Mouse (Mus musculus): Measurements from ENCODE around the gene Aebp2.
A peak's percentile ranks its signal among the peaks of the same experiment; 100 is the strongest.
"Not testable (repeated sequence)": the region's sequence is repeated elsewhere in the genome, so short reads cannot be mapped to it uniquely, and the experiment has no call there.

Gene Aebp2

DNA sequence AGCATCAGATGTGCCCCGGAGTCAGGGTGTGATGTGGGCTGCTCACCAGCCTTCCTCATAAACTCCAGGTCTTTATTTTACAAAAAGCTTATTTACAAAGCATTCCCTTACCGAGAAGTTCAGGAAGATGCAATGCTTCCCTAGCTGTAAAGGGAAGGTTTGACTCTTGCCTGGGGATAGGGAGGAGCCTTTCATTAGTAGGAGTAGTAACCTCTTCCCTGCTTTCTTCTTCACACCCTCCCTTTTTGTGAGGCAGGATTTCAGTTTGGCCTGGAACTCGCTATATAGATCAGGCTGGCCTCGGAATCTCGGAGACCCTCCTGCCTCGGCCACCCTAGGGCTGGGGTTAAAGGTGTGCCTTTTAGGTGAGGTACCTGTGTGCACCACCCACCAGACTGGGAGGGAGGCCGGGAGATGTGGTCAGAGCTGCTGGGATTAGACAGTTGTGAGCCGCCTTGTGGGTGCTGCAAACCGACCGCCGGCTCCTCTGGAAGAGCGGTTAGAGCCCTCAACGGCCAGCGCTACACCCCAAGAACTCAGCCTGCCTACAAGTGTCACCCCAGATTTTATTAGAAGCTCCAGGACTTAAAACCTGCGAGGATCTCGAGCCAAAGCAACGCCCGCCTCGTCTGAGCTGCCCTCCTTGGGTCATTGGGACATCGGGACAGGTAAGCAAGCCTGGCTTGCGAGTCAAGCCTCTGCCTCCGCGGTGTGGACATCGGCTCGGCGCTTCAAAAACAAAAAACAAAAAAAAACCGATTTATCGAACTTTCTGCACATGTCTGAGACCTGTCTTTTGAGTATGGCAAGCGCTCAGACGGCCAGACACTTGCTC is at the start of gene Aebp2:
Aebp2 (plus strand) TSS at position 273 of the 835 bp plus-strand sequence.
- peak in 1 of 2 experiments; percentile 19 for DNase-seq

DNA sequence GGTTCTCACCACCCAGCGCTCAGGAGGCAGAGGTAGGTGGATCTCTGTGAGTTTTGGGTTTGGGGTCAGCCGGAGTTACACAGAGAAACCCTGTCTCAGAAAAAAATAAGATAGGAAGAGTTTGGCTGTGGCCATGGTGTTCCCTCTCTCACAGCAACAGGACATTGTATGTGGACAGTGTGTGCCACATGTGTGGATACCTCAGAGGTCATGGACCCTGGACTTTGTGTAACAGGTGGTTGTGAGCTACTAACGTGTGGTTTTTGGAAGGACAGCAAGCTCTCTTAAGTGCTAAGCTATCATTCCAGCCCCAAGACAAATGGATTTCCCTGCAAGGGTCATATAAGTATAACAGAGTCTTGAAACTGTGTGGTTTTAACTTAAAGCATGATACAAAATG is 47.5 kb upstream of the Aebp2 start:
- no peak for DNase-seq

DNA sequence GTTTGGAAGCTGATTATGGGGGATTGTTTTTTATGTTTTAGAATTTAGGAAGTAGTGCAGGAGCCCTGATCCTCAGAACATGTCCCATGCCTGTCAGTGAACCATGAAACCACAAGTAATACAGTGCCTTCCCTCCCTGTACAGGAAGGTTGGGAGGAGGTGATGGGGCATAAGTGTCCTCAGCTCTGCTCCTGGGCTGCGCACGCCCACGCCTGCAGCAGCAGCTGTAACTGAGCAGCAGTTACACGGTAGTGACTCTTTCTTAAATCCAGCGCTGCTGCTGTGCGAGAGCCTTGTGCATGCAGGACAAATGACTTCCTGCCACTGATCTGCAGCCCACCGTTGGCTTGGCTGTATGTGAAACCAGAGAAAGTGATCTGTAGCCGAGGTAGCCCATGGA is 46.3 kb upstream of the Aebp2 start:
- no peak for DNase-seq

DNA sequence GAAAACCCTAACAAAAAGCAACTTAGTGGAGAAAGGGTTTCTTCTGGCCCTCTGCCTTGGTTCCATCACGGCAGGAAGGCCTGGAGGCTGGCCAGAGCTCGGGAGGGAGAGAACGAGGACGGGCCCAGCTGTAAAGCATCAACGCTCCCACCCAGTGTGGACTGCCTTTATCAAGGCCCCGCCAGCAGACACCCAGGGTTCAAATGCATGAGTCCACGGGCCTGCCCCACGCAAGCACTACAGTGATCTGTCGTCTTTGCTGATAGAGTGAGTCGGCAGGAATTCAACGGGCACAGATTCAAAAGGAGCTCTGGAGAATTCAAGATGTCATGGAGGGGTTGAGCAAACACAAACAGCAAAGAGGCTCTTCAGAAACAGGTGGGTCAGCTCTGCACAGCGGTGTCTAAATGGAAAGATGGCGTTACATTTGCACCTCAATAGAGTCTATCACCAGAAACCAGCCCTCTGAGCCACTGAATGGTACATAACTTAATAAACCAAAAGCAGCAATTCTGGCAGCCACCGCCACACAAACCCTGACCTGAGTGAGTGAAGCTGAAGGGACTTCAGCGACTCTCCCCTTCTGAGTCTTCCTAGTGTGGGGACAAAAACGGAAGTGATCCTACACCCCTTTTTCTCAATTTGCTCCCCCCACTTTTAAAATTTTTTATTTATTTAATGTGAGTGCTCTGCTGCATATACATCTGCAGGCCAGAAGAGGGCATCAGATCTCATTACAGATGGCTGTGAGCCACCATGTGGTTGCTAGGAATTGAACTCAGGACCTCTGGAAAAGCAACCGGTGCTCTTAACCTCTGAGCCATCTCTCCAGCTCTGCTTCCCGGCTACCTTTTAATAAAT is 45.3 kb upstream of the Aebp2 start:
- DNase-seq = no peak

GRCm38 (mm10) chr6:140577822-140578170 is 44.7 kb upstream of the Aebp2 start:
- DNase-seq = no peak

DNA sequence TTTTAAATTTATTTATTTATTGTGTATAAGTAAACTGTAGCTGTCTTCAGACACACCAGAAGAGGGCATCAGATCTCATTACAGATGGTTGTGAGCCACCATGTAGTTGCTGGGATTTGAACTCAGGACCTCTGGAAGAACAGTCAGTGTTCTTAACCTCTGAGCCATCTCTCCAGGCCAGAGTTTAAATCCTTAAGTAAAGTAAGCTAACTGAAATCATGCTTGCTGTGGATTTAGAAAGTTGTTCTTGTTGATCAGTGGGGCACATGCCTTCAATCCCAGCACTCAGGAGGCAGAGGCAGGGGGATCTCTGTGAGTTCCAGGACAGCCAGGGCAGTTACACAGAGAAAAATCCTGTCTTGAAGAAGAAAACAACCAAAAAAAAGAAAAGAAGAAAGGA is 43.5 kb upstream of the Aebp2 start:
- not testable (repeated sequence) for DNase-seq

DNA sequence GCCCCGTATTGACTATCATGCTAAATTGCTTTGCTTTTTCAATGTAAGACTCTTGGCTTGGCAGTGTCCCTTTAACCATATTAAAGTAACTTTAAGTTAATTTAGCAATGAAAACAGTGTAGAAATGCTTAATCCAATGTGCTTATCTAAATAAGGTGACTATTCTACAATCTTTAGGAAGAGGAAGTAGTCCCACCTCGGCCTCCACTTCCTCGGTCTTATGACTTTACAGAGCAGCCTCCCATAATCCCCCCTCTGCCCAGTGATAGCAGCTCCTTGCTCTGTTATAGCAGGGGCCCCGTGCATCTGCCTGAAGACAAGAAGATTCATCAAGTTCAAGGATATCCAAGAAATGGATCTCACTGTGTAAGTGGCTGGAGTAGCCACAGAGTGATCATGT is 42.3 kb upstream of the Aebp2 start:
- DNase-seq = no peak

DNA sequence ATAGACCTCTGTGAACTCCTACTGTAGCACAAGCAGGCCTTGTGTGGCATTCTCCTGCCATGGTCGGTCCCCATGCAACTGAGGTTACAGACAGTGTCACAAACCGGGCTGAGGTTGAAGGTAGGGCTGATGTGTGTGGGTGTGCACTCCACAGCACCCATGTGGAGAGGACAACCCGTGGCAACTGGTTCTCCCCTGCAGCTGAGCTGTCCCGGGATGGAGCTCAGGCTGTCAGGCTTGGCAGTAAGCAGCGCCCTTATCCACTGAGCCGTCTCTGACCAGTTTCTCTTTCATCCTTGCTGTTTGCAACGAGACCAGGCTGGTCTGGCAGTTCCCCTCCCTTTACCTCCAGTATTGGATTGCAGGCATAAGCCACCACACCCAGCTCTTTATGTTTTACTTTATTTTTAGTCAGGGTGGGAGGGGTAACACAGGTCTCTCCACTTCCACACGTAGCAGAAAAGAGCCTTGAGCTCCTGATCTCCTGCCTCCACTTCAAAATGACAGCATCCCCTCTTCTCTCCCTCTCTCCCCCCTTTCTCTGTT is 35.7 kb upstream of the Aebp2 start:
- no peak for DNase-seq

- no peak for DNase-seq
These were observed 31.1 kb upstream of the Aebp2 start for GRCm38 (mm10) chr6:140591331-140591730.

- DNase-seq = peak in 1 of 2 experiments; percentile 21
These were observed 29.8 kb upstream of the Aebp2 start for GRCm38 (mm10) chr6:140592713-140593112.

DNA sequence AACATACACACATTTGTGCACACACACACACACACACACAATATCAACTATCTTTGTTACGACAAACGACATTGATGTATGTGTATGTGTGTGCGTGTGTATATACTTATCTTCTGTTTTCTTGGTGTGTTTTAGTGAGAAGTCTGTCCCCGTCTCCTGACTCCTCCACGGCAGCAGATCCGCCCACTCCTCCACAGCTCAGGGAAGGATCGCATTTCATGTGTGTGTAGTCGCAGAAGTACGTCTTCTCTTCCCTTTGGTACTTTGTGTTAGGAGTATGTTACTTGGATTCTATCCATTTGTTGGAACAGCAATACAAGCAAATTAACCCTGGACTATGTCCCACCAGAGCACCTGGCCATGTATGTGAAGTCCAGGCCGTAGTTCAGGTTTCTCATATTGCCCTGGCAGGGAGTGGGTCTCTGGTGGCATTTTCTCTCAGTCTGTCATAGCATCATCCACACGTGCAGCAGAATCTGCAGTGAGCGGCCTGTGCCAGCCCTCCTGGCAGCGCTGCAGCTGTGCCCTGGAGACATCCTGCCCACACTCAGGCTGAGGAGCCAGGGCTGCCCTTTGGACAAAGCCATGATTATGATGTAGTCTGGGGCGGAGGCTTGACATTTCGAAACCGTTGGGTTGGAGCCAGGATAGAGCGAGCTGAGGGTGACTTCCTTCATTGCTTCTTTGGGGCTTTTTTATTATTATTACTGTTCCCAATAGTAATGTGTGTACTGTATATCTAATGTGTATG is 28.9 kb upstream of the Aebp2 start:
- DNase-seq = peak; percentile 82 to 89

- DNase-seq = peak; percentile 49 to 70
These were observed 26.9 kb upstream of the Aebp2 start for GRCm38 (mm10) chr6:140595551-140595950.

DNA sequence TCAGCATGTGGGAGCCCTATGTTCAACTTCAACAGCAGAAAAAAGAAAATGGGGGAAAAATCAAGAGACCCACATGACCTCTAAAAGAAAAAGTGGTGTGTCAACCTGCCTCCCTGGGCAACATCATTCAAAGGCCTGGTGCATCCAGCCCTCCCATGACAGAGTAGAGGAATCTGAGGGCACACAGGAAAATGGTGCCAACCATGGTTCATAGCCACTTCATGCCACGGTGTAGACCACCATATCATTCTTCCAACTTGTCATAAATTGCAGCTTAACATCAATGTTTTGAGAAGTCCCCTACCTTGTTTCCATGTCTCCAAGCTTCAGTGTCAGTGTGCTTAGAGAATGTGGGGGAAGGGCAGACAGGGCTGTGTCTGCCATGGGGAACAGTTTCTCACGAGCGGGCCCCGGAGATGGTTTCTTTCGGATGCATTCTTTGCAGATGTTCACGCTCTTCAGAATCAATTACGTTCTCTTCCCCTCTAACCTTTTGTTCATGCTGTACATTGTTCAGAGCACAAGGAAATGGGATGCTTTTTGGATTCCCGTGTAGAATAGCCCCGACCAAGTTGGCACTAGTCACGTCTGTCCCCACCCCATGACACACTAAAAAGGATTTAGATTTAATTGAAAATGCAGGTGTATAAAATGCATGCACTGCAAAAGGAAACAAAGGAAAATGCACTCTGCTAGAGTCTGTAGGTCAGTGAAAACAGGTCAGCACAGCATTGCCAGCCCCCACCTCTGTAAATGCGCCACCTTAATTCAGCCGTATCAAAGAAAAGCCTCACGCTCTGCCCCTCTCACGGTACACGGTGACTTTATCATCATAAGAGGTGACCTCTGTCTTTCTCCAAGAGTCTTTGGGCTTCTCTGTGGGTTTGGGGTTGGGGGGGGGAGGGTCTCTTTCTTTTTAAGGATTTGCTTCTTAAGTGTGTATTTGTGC is 24.8 kb upstream of the Aebp2 start:
- DNase-seq = no peak

DNA sequence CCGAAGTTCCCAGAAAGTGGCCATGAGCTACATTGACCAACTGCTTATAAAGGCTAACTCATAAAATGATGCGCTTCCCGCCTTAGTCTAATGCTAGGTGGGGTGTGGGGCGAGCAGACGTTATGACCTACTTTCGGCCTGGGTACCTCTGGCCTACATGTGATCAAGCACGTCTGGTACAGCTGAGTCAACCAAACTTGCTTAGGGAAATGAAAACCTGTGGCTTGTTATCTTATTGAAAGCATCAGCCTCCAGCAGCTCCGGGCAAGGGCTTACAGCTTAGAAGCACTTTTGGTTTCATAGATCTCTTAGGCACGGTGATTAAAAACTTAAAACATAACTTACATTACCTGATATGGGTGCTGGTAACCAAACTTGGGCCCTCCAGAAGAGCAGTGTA is 23.9 kb upstream of the Aebp2 start:
- DNase-seq = no peak

GRCm38 (mm10) chr6:140599337-140599736 is 23.1 kb upstream of the Aebp2 start:
- DNase-seq = no peak

DNA sequence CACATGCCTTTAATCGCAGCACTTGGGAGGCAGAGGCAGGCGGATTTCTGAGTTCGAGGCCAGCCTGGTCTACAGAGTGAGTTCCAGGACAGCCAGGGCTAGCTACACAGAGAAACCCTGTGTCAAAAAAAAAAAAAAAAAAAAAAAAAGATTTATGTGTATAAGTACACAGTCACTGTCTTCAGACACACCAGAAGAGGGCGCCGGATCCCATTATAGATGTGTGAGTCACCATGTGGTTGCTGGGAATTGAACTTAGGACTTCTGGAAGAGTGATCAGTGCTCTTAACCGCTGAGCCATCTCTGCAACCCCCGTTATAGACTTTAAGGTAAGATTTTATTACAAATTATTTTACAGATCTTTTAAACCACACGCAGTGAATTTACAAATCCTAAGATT is 21.8 kb upstream of the Aebp2 start:
- DNase-seq = peak in 1 of 2 experiments; percentile 49

DNA sequence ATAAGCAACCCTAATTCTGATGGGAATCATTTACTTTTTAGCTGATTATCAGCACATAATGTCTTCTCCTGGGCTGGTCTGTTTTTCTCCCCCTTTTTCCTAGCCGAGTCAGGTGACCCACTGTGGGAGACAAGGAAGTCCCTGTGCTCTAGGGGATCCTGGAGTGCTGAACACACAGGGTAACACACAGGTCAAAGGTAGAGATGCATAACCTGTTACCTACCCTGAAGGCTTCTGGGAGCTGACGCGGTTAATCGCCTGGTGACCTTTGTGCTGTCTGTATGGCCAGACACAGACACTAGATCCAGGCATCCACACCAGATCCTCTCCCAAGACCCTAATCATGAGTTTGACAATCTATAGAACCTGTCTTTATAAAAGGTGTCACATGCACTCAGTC is 21.3 kb upstream of the Aebp2 start:
- DNase-seq = peak; percentile 51 to 69

GRCm38 (mm10) chr6:140603228-140603944 is 19.1 kb upstream of the Aebp2 start:
- no peak for DNase-seq

DNA sequence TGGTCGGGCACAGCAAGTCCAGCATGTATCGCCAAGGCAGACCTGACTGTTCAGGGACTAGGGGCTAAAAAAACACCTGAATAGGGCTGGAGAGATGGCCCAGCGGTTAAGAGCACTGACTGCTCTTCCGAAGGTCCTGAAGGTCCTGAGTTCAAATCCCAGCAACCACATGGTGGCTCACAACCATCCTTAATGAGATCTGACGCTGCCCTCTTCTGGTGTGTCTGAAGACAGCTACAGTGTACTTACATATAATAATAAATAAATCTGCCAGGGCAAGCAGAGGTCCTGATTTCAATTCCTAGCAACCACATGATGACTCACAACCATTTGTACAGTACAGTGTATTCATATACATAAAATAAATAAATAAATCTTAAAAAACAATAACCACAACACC is 17.3 kb upstream of the Aebp2 start:
- not testable (repeated sequence) for DNase-seq

GRCm38 (mm10) chr6:140605732-140606131 is 16.7 kb upstream of the Aebp2 start:
- no peak for DNase-seq

DNA sequence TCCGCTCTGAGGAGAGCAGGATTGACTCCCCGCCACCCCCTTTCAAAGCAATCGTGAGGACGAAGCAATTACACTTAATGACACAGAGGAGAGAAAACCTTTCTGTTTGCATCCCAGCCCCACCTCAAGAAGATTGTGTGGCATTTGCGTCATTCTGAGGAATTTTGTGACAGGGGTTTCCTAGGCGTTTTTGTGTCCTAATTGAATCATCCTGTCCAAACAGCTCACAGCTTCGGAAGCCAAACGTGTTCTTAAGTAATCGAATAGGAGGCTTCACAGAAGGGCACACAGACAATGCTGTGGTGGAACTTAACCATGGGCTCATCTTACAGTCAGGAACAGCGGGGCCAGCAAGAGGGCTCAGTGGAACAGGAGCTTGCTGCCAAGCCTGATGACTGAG is 15.9 kb upstream of the Aebp2 start:
- no peak for DNase-seq
